Mouse (Mus musculus) stomach, embryonic 14.5 days (tissue): ENCODE results near the gene Gabpb2. TPM values are rescaled to one million over a fixed set of nuclear protein-coding genes. Genes with fewer than 3 reads are reported as not detected.

Experiments used
- ATAC-seq: fragments of 200-750 bp; cut with Nextera tagmentation; 2 replicates; pipeline ENCODE4 v1.8.0; 2017; ENCODE audit warnings: low read depth, moderate TSS enrichment; ENCODE audit not compliant: insufficient number of reproducible peaks, insufficient read depth, low FRiP score
- H3K27ac ChIP-seq: fragments of 300-500 bp; sonication (generic); 2 replicates; pipeline ENCODE4 v1.5.1; 2014; ENCODE audit warnings: mild to moderate bottlenecking, low read length, moderate library complexity, mixed read lengths
- H3K27me3 ChIP-seq: fragments of 300-500 bp; sonication (generic); 2 replicates; pipeline ENCODE4 v1.6.1; 2014; ENCODE audit warnings: low read length, control low read depth, mixed read lengths; ENCODE audit not compliant: control insufficient read depth, insufficient read depth
- H3K36me3 ChIP-seq: fragments of 300-500 bp; sonication (generic); 2 replicates; pipeline ENCODE4 v1.6.1; 2014; ENCODE audit warnings: mild to moderate bottlenecking, control low read depth, low read length, moderate library complexity, mixed read lengths; ENCODE audit not compliant: control insufficient read depth, insufficient read depth
- H3K4me1 ChIP-seq: fragments of 300-500 bp; sonication (generic); 2 replicates; pipeline ENCODE4 v1.6.1; 2014; ENCODE audit warnings: low read length, control low read depth, mixed read lengths; ENCODE audit not compliant: control insufficient read depth, insufficient read depth
- H3K4me2 ChIP-seq: fragments of 300-500 bp; sonication (generic); replicated peaks from 2 replicates; pipeline ENCODE4 v1.6.1; 2014; ENCODE audit warnings: low read depth, low read length, control low read depth
- H3K4me3 ChIP-seq: fragments of 300-500 bp; sonication (generic); 2 replicates; pipeline ENCODE4 v1.5.1; 2014; ENCODE audit warnings: low read depth, low read length, control low read depth
- H3K9ac ChIP-seq: fragments of 300-500 bp; sonication (generic); replicated peaks from 2 replicates; pipeline ENCODE4 v1.6.1; 2014; ENCODE audit warnings: low read depth, mild to moderate bottlenecking, control low read depth, low read length, moderate library complexity, mixed read lengths
- H3K9me3 ChIP-seq: fragments of 300-500 bp; sonication (generic); 2 replicates; pipeline ENCODE4 v1.6.1; 2016; ENCODE audit warnings: low read depth, low read length, control low read depth; ENCODE audit not compliant: control insufficient read depth
- WGBS: fragments of 180-500 bp; shearing (Covaris S2); extraction: QIAGEN DNeasy Blood & Tissue Kit; methylation state at CpG from one replicate; pipeline ENCODE4 v1.1.7; 2014; 5-methylcytosine and 5-hydroxymethylcytosine counted together
- polyA plus RNA-seq: library from polyadenylated mRNA; unstranded; fragments of >200 nt; fragmentation: Nextera tagmentation; extraction: Ambion mirVana; gene quantifications from 2 replicates; pipeline ENCODE4 v1.2.1, GENCODE M21; 2014

Gene Gabpb2
- polyA plus RNA-seq, 1 experiment from 2014 or later, result 18.4 TPM

DNA sequence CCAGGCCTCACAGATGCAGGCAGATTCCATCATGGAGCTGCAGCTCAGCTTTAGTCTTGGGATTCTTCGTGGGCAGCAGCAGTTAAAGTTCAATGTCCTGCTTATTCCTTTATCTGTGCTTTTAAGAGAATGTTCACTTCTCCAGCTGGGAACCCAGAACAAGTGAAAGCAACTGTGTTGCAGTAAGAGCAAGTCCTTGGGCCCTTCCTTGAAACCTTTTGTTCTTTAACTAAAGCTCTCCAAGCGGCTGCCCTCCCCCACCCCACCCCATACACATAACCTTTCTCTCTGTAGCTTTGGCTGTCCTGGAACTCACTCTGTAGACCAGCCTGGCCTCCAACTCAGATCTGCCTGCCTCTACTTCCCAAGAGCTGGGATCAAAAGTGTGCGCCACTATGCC, 41.2 kb downstream of the Gabpb2 start:
- Histone ChIP-seq H3K27ac (no peak overlapping the region), H3K36me3 (peaks cover 12% of the 10 kb centered on the region; the same call in 1 of the 2 replicates), H3K27me3 (peaks cover 14% of the 10 kb centered on the region), H3K4me3 (no peak overlapping the region), H3K4me2 (no peak overlapping the region), H3K9me3 (no peaks in the 10 kb centered on the region), H3K4me1 (0 out of 2 replicates have a peak, but pooled peaks cover 8% of the 10 kb centered on the region), H3K9ac (no peak overlapping the region)
- ATAC-seq, result no peak
- WGBS, result 66% methylated on average over 3 of the region's 3 CpGs

DNA sequence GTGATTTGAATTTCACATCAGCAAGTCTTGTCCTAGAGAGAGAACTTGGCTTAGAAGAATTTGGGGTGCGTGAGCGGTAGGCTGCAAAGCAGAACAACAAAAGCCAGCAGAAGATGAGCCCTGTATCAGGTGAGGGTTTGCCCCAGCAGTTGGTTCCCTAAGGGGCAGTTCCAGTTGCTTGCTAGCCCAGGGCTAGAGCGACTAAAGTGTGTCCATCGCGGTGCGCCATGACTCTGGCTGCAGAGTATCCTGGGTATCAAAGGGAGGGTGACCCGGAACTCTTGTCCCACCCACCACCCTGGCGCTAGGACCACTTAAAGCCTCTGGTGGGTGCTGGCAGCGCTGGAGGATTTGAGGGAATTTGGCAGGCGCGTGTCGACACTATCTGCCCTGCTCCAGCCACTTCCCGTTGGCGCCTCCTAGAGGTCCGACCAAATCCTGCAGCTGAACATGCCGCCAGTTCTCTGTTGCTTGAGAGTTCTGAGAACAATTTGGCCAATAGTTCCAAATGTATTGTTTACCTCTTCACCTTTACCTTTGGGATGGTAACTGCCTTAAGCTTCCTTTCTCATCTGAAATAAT, 43.6 kb downstream of the Gabpb2 start:
- 9% methylated on average over 16 of the region's 16 CpGs for WGBS
- Histone ChIP-seq H3K4me1 (0 out of 2 replicates have a peak, but pooled peaks cover 8% of the 10 kb centered on the region), H3K27ac (no peak overlapping the region), H3K9ac (no peak overlapping the region), H3K36me3 (peaks cover 34% of the 10 kb centered on the region), H3K4me2 (peak overlapping the region; percentile 49), H3K27me3 (peaks cover 14% of the 10 kb centered on the region), H3K9me3 (no peaks in the 10 kb centered on the region), H3K4me3 (no peak overlapping the region)
- ATAC-seq, result no peak

DNA sequence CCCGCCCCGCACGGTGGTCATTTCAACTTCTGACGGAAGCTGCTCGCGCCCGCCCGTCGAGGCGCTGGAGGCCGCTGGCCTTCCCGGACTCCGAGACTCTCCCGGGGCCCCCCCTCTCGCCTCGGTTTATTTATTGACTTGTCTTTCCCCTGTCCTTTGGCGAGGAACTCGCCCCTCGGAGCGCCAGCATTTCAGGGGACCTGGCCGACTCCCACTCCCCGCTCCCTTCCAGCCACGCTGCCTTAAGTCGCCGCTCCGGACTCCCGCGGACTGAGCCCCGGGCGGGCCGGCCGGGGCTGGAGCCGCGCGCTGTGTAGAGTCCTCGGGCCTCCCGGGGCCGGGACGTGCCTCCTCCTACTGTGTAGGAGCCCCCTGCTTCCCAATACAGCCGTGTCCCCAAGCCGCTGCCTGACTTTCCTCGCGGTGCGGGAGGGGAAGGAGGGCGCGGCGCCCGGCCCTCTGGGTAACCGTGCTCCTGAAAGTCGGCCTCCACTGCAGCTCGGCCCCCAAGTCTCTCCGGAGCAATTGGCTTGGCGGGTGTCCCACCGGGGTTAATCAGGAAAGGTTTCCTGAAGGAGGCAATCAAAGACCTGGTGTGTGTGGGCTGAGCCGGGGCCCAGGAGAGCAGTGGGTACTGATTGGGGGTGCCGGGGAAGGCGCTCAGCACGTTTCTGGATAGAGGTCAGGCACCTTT, 44.3 kb downstream of the Gabpb2 start:
- 14% methylated on average over 58 of the region's 58 CpGs for WGBS
- Histone ChIP-seq H3K4me3 (peak overlapping the region; percentile 31), H3K4me1 (0 out of 2 replicates have a peak, but pooled peaks cover 8% of the 10 kb centered on the region), H3K9me3 (no peaks in the 10 kb centered on the region), H3K36me3 (peaks cover 34% of the 10 kb centered on the region), H3K9ac (0 out of 2 replicates have a peak overlapping the region, but pooled peaks have one; percentile 28), H3K27me3 (peaks cover 14% of the 10 kb centered on the region), H3K27ac (no peak overlapping the region), H3K4me2 (peak overlapping the region; percentile 49)
- no peak for ATAC-seq

DNA sequence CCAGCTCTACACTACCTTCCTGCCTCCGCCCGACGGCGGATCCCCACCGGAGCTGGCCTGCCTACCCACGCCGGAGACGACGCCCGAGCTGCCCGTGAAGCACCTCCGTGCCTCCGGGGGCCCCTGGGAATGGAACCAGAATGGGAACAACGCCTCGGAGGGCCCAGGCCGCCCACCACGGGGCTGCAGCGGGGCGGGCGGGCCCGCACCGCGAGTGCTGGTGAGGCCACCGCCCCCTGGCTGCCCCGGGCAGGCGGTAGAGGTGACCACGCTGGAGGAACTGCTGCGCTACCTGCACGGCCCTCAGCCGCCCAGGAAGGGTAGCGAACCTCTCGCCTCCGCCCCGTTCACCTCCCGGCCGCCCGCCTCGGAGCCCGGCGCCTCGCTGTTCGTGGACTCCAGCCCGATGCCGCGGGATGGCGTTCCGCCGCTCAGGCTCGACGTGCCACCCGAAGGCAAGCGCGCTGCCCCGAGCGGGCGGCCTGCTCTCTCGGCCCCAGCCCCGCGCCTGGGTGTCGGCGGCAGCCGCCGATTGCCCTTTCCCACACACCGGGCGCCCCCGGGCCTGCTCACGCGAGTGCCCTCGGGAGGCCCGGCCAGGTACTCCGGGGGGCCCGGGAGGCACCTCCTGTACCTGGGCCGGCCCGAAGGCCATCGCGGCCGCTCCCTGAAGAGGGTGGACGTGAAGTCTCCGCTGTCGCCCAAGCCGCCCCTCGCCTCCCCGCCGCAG, 45.0 kb downstream of the Gabpb2 start:
- peaks cover 14% of the 10 kb centered on the region for H3K27me3 ChIP-seq
- WGBS, result 30% methylated on average over 83 of the region's 84 CpGs
- 0 out of 2 replicates have a peak, but pooled peaks cover 8% of the 10 kb centered on the region for H3K4me1 ChIP-seq
- no peak for ATAC-seq
- no peak overlapping the region for H3K9ac ChIP-seq
- peak overlapping the region; percentile 31 for H3K4me3 ChIP-seq
- no peak overlapping the region for H3K27ac ChIP-seq
- H3K4me2 ChIP-seq, result peak overlapping the region; percentile 49
- H3K36me3 ChIP-seq, result peaks cover 37% of the 10 kb centered on the region
- H3K9me3 ChIP-seq, result no peaks in the 10 kb centered on the region

DNA sequence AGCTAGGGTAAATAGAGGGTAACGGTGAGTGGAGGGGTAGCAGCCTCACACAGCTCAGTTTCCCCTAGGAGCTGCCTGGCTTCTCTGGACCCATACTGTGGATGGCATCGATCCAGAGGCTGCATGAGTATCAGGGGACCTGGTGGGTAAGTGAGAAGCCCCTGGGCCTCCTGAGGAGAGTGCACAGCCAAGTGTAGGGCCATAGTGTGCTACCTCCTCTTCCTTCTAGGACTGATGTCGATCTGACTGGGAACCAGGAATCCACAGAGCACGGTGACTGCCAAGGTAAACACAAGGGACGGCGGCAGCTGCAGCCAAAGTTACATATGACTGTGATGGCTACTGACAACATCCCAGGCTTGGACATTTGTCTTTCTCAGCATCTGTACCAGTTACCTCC, 46.6 kb downstream of the Gabpb2 start:
- Histone ChIP-seq H3K36me3 (peaks cover 37% of the 10 kb centered on the region), H3K27ac (no peak overlapping the region), H3K27me3 (peaks cover 14% of the 10 kb centered on the region), H3K4me2 (no peak overlapping the region), H3K9ac (no peak overlapping the region), H3K9me3 (no peaks in the 10 kb centered on the region), H3K4me1 (0 out of 2 replicates have a peak, but pooled peaks cover 8% of the 10 kb centered on the region), H3K4me3 (no peak overlapping the region)
- 77% methylated on average over 6 of the region's 6 CpGs for WGBS
- no peak for ATAC-seq

- ATAC-seq, result no peak
- 91% methylated on average over 10 of the region's 10 CpGs for WGBS
Measured at GRCm38 (mm10) chr3:95169996-95170395, 47.7 kb downstream of the Gabpb2 start.

DNA sequence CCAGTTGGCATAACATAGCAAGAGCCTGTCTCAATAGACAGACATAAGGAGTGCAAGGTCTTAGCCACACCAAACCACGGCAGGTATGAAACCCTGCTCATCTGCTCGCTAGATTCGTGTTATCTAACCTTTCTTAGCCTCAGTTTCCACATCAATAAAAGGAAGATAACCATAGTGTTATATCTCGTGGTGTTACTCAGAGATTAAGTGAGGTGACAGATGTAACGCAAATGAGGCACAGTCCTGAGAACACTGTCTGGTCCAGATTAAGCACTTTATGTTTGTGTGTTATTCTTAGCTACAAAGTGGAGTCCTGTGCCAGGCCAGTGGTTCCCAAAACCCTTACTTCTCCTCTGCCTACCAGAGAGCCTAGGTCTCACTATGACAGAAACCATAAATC, 52.9 kb downstream of the Gabpb2 start:
- H3K9me3 ChIP-seq, result no peaks in the 10 kb centered on the region
- no peak overlapping the region for H3K27ac ChIP-seq
- H3K4me2 ChIP-seq, result no peak overlapping the region
- peaks cover 9% of the 10 kb centered on the region for H3K36me3 ChIP-seq
- WGBS, result 80% methylated on average over 5 of the region's 5 CpGs
- no peaks in the 10 kb centered on the region for H3K27me3 ChIP-seq
- no peak overlapping the region for H3K9ac ChIP-seq
- H3K4me1 ChIP-seq, result peaks cover 24% of the 10 kb centered on the region; the same call in 1 of the 2 replicates
- ATAC-seq, result no peak
- H3K4me3 ChIP-seq, result no peak overlapping the region

More at GRCm38 (mm10) chr3:95169996-95170395, 47.7 kb downstream of the Gabpb2 start:
- Histone ChIP-seq H3K4me1 (0 out of 2 replicates have a peak, but pooled peaks cover 8% of the 10 kb centered on the region), H3K9me3 (no peaks in the 10 kb centered on the region), H3K27ac (no peak overlapping the region), H3K36me3 (peaks cover 37% of the 10 kb centered on the region), H3K27me3 (peaks cover 14% of the 10 kb centered on the region), H3K4me3 (no peak overlapping the region), H3K4me2 (no peak overlapping the region), H3K9ac (no peak overlapping the region)

DNA sequence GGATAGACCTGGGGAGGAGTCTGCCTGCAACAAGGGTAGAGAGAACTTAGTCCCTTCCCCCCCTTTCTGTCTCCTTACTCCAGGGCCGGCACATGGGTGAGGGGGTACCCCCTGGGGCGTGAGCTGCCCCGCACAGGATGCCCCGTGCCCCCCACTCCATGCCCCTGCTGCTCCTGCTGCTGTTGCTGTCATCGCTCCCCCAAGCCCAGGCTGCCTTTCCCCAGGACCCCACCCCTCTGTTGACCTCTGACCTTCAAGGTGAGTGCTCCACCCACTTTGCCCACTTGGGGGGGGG, 53.5 kb downstream of the Gabpb2 start:
- Histone ChIP-seq H3K4me1 (peaks cover 28% of the 10 kb centered on the region; the same call in 1 of the 2 replicates), H3K4me3 (no peak overlapping the region), H3K36me3 (peaks cover 3% of the 10 kb centered on the region; the same call in 1 of the 2 replicates), H3K9me3 (no peaks in the 10 kb centered on the region), H3K27ac (no peak overlapping the region), H3K27me3 (no peaks in the 10 kb centered on the region), H3K9ac (no peak overlapping the region), H3K4me2 (no peak overlapping the region)
- no peak for ATAC-seq
- WGBS, result 60% methylated on average over 5 of the region's 5 CpGs
